Mouse (Mus musculus) layer of hippocampus, adult 9-11 months (tissue): Measurements from ENCODE around the gene Fgd3.
A peak's percentile ranks its signal among the peaks of the same experiment; 100 is the strongest.

Experiments used
- DNase-seq: peaks from one replicate; pipeline ENCODE4 v3.0.0; 2022

Gene Fgd3

GRCm38 (mm10) chr13:49341012-49341830 lies 21.1 kb upstream of the Fgd3 start, which contains the start of gene Bicd2:
TSS of gene Bicd2 (plus strand) at chr13:49341585.
- DNase-seq: peak; percentile 99

- no peak for DNase-seq
Observed at GRCm38 (mm10) chr13:49338893-49339546, 18.9 kb upstream of the Fgd3 start.

- no peak for DNase-seq
Observed at GRCm38 (mm10) chr13:49335077-49335982, 15.2 kb upstream of the Fgd3 start.

GRCm38 (mm10) chr13:49333250-49333649 lies 13.1 kb upstream of the Fgd3 start:
- DNase-seq: no peak

- DNase-seq: no peak
Observed at GRCm38 (mm10) chr13:49328101-49328500, 8.0 kb upstream of the Fgd3 start.

- no peak for DNase-seq
Observed at GRCm38 (mm10) chr13:49326246-49327206, 6.4 kb upstream of the Fgd3 start.

- DNase-seq: no peak
Observed at GRCm38 (mm10) chr13:49324871-49325270, 4.8 kb upstream of the Fgd3 start.

GRCm38 (mm10) chr13:49322739-49323138 lies 2.6 kb upstream of the Fgd3 start:
- no peak for DNase-seq

GRCm38 (mm10) chr13:49322169-49322568 lies 2.1 kb upstream of the Fgd3 start:
- no peak for DNase-seq

GRCm38 (mm10) chr13:49321452-49321851 lies 1.3 kb upstream of the Fgd3 start:
- DNase-seq: no peak

- no peak for DNase-seq
Observed at GRCm38 (mm10) chr13:49320514-49320913, 403 bp upstream of the Fgd3 start.

- DNase-seq: no peak
Observed at GRCm38 (mm10) chr13:49317914-49318313, 2.2 kb downstream of the Fgd3 start.

- no peak for DNase-seq
Observed at GRCm38 (mm10) chr13:49317508-49317907, 2.6 kb downstream of the Fgd3 start.

- DNase-seq: peak; percentile 70
Observed at GRCm38 (mm10) chr13:49316386-49317162, 3.5 kb downstream of the Fgd3 start.

GRCm38 (mm10) chr13:49311642-49312041 lies 8.5 kb downstream of the Fgd3 start:
- no peak for DNase-seq

- DNase-seq: no peak
Observed at GRCm38 (mm10) chr13:49309501-49309900, 10.6 kb downstream of the Fgd3 start.

- DNase-seq: no peak
Observed at GRCm38 (mm10) chr13:49308861-49309403, 11.2 kb downstream of the Fgd3 start.

- no peak for DNase-seq
Observed at GRCm38 (mm10) chr13:49308206-49308605, 11.9 kb downstream of the Fgd3 start.

- peak; percentile 71 for DNase-seq
Observed at GRCm38 (mm10) chr13:49307311-49307969, 12.7 kb downstream of the Fgd3 start.

- DNase-seq: peak; percentile 60
Observed at GRCm38 (mm10) chr13:49306771-49307310, 13.3 kb downstream of the Fgd3 start.
